Mouse (Mus musculus): ENCODE measurements around the gene Cryaa. TPM values are rescaled to one million over a fixed set of nuclear protein-coding genes. Genes with fewer than 3 reads are reported as not detected.

Cryaa gene
- polyA plus RNA-seq, 1 experiment from 2014 or later, result not detected

DNA sequence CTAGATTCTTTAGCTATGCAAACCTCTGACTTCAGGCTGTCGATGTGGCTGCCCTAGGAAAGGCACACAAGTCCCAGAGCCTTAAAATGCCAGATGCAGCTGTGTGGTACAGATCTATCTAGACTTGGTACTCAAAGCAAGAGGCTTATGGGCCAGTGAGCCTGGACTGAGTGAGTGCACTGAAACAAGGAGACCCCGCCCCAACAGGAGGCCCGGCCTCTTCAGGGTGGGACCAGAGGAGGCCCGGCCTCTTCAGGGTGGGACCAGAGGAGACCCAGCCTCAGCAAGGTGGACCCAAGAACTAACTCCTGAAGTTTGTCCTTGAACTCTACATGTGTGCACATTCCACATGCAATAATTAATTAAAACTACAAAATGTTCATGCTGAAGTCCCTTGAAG lies 34.7 kb upstream of the Cryaa start:
- H3K9me3 ChIP-seq, result no peaks in the 10 kb centered on the region
- H3K36me3 ChIP-seq (replicated peaks), result peaks cover 24% of the 10 kb centered on the region
- no peak overlapping the region for H3K4me3 ChIP-seq (replicated peaks)
- WGBS, result 70% methylated on average over 4 of the region's 4 CpGs
- peaks cover 8% of the 10 kb centered on the region; the same call in 1 of the 2 replicates for H3K4me1 ChIP-seq
- ATAC-seq (ENCODE audit: low FRiP score), result no peak
- H3K9ac ChIP-seq, result no peak overlapping the region
- H3K27ac ChIP-seq, result no peak overlapping the region
- peaks cover under 1% of the 10 kb centered on the region; the same call in 1 of the 2 replicates for H3K27me3 ChIP-seq
- no peak overlapping the region for H3K4me2 ChIP-seq

DNA sequence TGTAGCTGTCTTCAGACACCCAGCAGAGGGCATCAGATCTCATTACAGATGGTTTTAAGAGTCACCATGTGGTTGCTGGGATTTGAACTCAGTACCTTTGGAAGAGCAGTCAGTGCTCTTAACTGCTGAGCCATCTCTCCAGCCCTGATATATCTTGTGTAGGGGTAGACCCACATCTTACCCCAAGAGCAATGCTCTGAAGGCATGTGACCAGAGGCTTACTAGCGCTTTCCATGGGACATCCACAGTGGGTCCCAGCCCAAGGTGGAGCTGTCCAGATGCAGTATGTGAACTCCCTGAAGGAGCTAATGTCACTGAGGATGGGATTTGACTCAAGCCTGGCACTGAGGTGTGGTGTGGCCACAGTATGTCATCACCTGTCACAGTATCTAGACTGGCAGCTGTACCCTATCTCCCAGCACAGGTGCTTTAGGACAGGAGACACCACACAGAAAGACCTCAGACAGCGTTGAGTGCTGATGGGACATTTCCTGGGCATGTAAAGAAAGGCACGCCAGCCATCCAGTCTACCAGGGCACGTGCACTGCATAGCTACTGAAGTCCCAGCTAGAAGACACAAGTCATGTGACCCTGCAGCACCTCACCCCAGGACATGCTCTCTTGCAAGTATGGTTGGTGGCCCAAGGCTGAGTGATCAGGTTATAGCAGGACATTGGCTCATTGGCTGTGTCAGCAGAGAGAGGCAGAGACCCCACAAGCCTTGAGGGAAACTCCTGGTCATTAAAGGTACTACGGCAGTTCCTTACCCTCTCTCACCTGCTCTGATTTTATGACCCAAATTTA lies 31.2 kb upstream of the Cryaa start:
- peaks cover 59% of the 10 kb centered on the region for H3K36me3 ChIP-seq (replicated peaks)
- WGBS, result 93% methylated on average over 5 of the region's 5 CpGs

DNA sequence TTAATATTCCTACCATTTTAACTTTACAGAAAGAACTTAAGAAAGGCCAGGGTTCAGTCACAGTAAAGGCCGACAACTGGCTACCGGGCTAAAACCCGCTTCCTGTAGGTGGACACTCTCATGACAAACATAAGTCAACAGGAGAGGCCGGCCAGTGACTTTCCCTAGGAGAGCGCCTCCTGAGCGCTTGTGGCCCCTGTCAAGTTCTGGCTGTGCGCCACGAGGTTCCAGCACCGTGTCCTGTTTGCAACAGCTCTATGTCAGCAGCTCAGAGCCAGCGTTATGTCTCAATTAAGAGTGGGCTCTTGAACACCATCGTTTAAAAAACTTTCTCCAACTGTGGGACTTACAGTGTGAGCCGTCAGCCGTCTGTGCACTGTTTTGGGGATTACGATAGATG lies 25.5 kb upstream of the Cryaa start:
- no peak for ATAC-seq (ENCODE audit: low FRiP score)
- Histone ChIP-seq H3K27me3 (no peaks in the 10 kb centered on the region), H3K36me3 (replicated peaks) (peaks cover 85% of the 10 kb centered on the region), H3K9me3 (no peaks in the 10 kb centered on the region), H3K4me2 (no peak overlapping the region), H3K27ac (no peak overlapping the region), H3K4me3 (replicated peaks) (no peak overlapping the region), H3K4me1 (peaks cover 9% of the 10 kb centered on the region), H3K9ac (no peak overlapping the region)
- 93% methylated on average over 14 of the region's 14 CpGs for WGBS

More for the DNA sequence above, 31.2 kb upstream of the Cryaa start:
- no peak for ATAC-seq (ENCODE audit: low FRiP score)
- no peak overlapping the region for H3K4me2 ChIP-seq
- no peak overlapping the region for H3K9ac ChIP-seq
- H3K4me3 ChIP-seq (replicated peaks), result no peak overlapping the region
- no peak overlapping the region for H3K27ac ChIP-seq
- no peaks in the 10 kb centered on the region for H3K27me3 ChIP-seq
- no peaks in the 10 kb centered on the region for H3K4me1 ChIP-seq
- no peaks in the 10 kb centered on the region for H3K9me3 ChIP-seq

DNA sequence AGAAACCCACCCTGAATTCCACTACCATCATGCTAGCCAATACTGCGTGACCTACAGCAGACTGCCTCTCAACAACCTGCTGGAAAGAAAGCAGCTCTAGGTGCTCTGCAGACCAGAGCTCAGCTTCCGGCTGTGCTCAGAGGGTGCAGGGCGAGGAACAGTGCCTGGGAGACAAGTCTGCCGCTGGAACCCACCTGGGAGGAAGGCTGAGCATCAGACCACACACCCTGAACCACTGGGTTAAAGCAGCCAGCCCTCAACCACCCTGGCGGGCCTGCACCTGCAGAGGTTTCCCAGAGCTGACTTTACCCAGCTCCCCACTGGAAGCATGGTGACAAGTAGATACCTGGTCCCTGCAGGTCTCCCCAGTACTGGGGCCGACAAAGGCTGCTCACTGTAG lies 24.3 kb upstream of the Cryaa start:
- H3K27ac ChIP-seq, result no peak overlapping the region
- no peak overlapping the region for H3K4me2 ChIP-seq
- H3K4me3 ChIP-seq (replicated peaks), result no peak overlapping the region
- peaks cover 74% of the 10 kb centered on the region for H3K36me3 ChIP-seq (replicated peaks)
- no peak for ATAC-seq (ENCODE audit: low FRiP score)
- H3K9ac ChIP-seq, result no peak overlapping the region
- no peaks in the 10 kb centered on the region for H3K9me3 ChIP-seq
- H3K27me3 ChIP-seq, result no peaks in the 10 kb centered on the region
- peaks cover 17% of the 10 kb centered on the region for H3K4me1 ChIP-seq
- 91% methylated on average over 6 of the region's 6 CpGs for WGBS

DNA sequence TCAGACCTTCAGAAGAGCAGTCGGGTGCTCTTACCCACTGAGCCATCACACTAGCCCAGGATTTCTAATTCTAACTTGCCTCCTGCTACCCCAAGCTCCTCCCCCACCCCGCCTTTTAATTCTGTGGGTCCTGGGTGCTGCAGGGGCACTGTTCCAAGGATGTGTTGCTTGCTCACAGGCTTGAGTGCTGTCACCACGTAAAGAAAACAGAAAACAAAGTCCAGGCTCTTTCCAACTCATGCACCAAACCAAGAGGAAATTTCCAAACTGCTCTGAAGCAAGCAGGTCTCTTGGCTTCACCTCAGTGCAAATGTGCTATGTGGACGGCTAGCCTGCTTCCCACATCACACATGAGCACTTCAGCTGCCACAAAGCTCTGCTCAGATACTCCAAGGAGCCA lies 22.2 kb upstream of the Cryaa start:
- peaks cover 22% of the 10 kb centered on the region for H3K4me1 ChIP-seq
- H3K4me3 ChIP-seq (replicated peaks), result no peak overlapping the region
- no peak for ATAC-seq (ENCODE audit: low FRiP score)
- H3K9me3 ChIP-seq, result no peaks in the 10 kb centered on the region
- H3K4me2 ChIP-seq, result no peak overlapping the region
- no peaks in the 10 kb centered on the region for H3K27me3 ChIP-seq
- H3K27ac ChIP-seq, result no peak overlapping the region
- WGBS, result 84% methylated on average over 4 of the region's 4 CpGs
- no peak overlapping the region for H3K9ac ChIP-seq
- peaks cover 53% of the 10 kb centered on the region for H3K36me3 ChIP-seq (replicated peaks)

DNA sequence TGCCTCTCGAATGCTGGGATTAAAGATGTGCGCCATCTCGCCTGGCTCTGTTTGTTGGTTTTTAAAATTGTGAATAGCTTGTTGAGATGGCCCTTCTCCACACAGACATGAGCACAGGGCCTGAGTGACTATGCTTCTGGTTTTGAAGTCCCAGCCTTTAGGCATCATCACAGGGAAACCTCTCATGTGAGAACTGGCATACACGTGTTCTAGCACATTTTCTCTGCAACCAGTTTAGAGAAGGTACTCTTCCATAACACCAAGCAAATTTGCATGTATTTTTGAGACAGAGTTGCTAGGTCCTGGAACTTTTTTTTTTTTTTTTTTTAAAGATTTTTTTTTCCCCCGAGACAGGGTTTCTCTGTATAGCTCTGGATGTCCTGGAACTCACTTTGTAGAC lies 20.9 kb upstream of the Cryaa start:
- H3K36me3 ChIP-seq (replicated peaks), result peaks cover 40% of the 10 kb centered on the region
- peaks cover 22% of the 10 kb centered on the region for H3K4me1 ChIP-seq
- peak overlapping the region; percentile 79 for H3K4me2 ChIP-seq
- 90% methylated on average over 5 of the region's 5 CpGs for WGBS
- 0 out of 2 replicates have a peak overlapping the region, but pooled peaks have one; percentile 98 for H3K4me3 ChIP-seq (replicated peaks)
- peak overlapping the region; percentile 33; the same call in 1 of the 2 replicates for H3K9ac ChIP-seq
- H3K27ac ChIP-seq, result no peak overlapping the region
- H3K9me3 ChIP-seq, result no peaks in the 10 kb centered on the region
- H3K27me3 ChIP-seq, result no peaks in the 10 kb centered on the region
- no peak for ATAC-seq (ENCODE audit: low FRiP score)

DNA sequence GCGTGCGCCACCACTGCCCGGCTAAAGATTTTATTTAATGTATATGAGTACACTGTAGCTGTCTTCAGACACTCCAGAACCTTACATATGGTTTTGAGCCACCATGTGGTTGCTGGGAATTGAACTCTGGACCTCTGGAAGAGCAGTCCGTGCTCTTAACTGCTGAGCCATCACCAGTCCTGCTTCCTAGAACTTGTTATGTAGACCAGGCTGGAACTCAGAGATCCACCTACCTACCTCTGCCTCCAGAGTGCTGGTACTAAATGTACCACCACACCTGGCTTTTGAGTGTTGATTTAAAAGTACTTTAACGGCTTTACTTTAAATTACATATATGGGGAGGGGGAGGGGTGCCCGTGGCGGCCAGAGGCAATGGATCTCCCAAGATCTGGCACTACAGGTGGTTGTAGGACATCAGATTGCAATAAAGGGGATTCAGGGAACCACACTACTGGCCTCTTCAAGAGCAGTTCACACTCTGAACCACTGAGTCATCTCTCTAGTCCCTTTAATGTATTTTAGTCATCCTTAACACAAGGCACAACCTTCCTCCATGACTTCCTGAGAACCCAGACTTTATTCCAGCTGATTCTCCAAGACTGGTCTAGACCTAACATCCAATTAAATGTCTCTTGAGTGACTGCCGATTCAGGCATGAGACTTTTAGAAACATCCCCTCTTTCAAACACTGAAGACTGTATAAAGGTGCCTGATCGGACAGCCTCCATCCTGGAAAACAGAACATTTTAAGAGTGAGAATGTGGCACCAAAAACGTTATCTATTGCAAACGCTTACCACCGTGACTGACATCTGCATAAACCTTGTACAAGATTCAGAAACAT lies 20.2 kb upstream of the Cryaa start:
- Histone ChIP-seq H3K27ac (no peak overlapping the region), H3K36me3 (replicated peaks) (peaks cover 33% of the 10 kb centered on the region)
- 59% methylated on average over 12 of the region's 12 CpGs for WGBS

DNA sequence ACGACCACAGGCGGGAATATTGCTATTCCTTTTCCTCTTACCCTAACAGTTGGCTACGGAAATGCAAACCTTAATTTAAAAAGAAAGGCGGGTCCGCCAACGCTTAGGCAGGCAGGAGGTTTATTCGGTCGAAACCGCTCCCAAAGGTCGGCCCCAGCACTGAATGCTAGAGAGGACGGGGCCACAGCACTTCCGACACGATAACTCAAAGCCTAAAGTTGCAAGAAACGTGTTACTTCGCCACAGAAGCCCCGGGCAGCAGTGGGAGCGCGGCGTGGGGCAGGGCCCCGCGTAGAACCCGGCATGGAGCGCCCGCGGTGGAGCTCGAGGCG lies 19.5 kb upstream of the Cryaa start:
- ATAC-seq (ENCODE audit: low FRiP score), result no peak
- Histone ChIP-seq H3K27ac (peak overlapping the region; percentile 79), H3K9ac (peak overlapping the region; percentile 95), H3K36me3 (replicated peaks) (peaks cover 26% of the 10 kb centered on the region), H3K27me3 (no peaks in the 10 kb centered on the region), H3K4me3 (replicated peaks) (peak overlapping the region; percentile 98), H3K4me2 (peak overlapping the region; percentile 79), H3K9me3 (no peaks in the 10 kb centered on the region), H3K4me1 (peaks cover 22% of the 10 kb centered on the region)
- WGBS, result 0% methylated on average over 26 of the region's 27 CpGs

More for the DNA sequence above, 20.2 kb upstream of the Cryaa start:
- peak overlapping the region; percentile 95 for H3K9ac ChIP-seq
- no peaks in the 10 kb centered on the region for H3K27me3 ChIP-seq
- ATAC-seq (ENCODE audit: low FRiP score), result no peak
- peak overlapping the region; percentile 98 for H3K4me3 ChIP-seq (replicated peaks)
- H3K4me1 ChIP-seq, result peaks cover 22% of the 10 kb centered on the region
- H3K9me3 ChIP-seq, result no peaks in the 10 kb centered on the region
- H3K4me2 ChIP-seq, result peak overlapping the region; percentile 79

DNA sequence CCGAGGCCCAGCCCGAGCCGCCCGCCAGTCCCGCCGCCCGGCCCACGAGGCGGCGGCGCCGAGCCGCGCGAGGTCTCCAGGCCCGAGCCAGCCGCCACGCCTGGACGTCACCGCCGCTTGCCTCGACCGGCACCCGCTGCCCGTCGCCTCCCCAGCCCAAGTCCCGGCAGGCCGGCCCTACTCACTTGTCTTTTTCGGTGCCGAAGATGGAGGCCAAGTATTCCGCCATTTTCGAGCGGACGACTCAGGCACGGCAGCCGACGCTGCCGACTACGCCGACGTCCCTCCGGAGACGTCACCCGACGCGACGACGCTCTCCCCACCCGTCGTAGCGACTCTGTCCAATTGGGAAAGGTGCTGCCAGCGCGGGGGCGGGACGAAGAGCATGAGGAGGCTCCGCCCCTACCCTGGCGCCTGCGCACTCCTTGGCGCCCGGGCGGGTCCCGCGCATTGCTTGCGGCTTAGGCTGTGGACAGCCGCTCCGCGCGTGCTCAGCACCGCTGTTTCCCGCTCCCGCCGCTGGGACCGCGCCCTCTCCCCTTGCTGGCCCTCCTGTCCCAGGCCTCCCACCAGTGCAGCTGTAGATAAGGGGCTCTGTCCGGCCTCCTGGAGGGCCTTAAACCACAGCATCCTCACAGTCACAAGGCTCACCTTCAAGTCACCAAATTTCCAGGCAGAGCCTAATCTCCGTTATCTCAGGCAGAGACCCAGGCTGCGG lies 19.0 kb upstream of the Cryaa start, which contains the start of gene U2af1:
Gene U2af1 (minus strand): TSS at position 425 of the 718 bp plus-strand sequence.
- peak within 1 kb of the TSS; percentile 79 for H3K4me2 ChIP-seq
- peak within 1 kb of the TSS; percentile 98 for H3K4me3 ChIP-seq (replicated peaks)
- H3K27me3 ChIP-seq, result no peaks in the 10 kb centered on the region
- H3K9ac ChIP-seq, result peak within 1 kb of the TSS; percentile 95
- peaks cover 22% of the 10 kb centered on the region for H3K4me1 ChIP-seq
- ATAC-seq (ENCODE audit: low FRiP score), result peak; percentile 98
- H3K9me3 ChIP-seq, result no peaks in the 10 kb centered on the region
- H3K27ac ChIP-seq, result peak within 1 kb of the TSS; percentile 88
- WGBS, result under 1% methylated on average over 68 of the region's 77 CpGs
- peaks cover 21% of the 10 kb centered on the region for H3K36me3 ChIP-seq (replicated peaks)

DNA sequence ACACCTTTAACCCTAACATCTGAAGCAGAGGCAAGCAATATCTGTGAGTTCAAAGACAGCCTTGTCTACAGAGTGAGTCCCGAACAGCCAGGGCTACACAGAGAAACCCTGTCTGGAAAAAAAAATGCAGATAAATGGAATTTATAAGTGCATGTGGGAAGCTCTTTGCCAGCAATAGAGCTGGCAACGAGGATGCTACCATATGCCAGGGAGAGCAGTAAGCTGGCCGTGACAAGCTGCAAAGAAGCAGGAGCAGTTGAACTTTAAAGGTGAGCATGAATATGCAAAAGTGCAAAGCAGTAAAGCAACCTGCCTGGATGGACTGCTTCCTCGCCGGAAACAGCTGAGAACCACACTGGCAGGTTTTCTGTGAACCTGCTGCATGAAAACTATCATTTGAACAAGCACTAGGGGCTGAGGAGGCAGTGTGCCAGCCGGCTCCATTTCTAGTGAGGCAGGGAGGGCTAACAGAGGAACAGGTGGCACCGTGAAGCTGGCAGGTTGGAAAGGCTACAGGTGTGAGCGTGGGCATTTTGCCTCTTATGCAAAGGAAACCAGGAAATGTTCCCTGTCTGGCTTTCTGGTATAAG lies 16.9 kb upstream of the Cryaa start:
- H3K27me3 ChIP-seq, result no peaks in the 10 kb centered on the region
- no peak for ATAC-seq (ENCODE audit: low FRiP score)
- H3K4me2 ChIP-seq, result no peak overlapping the region
- 80% methylated on average over 8 of the region's 8 CpGs for WGBS
- H3K9ac ChIP-seq, result no peak overlapping the region
- no peak overlapping the region for H3K4me3 ChIP-seq (replicated peaks)
- H3K9me3 ChIP-seq, result no peaks in the 10 kb centered on the region
- no peak overlapping the region for H3K27ac ChIP-seq
- peaks cover 17% of the 10 kb centered on the region for H3K4me1 ChIP-seq
- H3K36me3 ChIP-seq (replicated peaks), result peaks cover 5% of the 10 kb centered on the region

DNA sequence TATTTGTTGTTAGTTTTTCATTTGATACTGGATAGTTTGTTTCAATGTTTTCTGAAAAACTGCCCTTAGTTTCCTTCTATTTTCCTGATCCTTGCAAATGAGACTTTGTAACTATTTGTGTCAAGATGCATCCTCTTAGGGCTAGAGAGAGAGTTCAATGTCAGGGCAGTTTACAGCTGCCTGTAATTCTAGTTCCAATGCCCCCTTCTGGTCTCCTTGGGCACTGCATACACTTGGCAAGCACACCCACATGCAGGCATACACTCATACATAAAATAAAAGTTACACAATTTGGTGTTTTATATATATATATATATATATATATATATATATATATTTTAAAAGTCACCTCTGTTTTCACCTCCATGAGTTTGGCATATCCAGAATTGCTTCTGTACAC lies 14.8 kb upstream of the Cryaa start:
- no peak overlapping the region for H3K4me2 ChIP-seq
- H3K27me3 ChIP-seq, result no peaks in the 10 kb centered on the region
- H3K4me3 ChIP-seq (replicated peaks), result no peak overlapping the region
- no peak overlapping the region for H3K27ac ChIP-seq
- H3K36me3 ChIP-seq (replicated peaks), result no peaks in the 10 kb centered on the region
- no peak for ATAC-seq (ENCODE audit: low FRiP score)
- peaks cover 6% of the 10 kb centered on the region for H3K4me1 ChIP-seq
- H3K9ac ChIP-seq, result no peak overlapping the region
- no peaks in the 10 kb centered on the region for H3K9me3 ChIP-seq

DNA sequence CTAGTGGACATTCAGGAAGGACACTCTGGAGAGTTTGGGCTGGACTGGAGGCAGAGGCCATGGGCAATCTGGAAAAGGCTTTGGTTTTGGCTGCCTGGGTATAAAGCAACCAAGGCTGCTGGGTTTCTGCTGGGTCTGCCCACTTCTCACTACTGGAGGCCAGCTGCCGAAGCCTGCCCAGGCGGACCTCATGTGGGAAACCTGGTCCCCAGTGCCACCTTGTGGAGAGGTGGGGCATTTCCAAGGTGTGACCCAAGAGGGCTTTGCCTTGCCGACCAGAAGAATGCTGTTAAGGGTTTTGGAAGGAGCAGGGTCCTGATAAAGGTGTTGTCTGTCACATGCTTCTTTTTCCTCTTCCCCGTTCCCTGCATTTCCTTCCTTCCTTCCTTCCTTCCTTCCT lies 12.8 kb upstream of the Cryaa start:
- WGBS, result 14% methylated on average over 4 of the region's 4 CpGs
- peak; percentile 39; the same call in 1 of the 2 replicates for ATAC-seq (ENCODE audit: low FRiP score)
- no peak overlapping the region for H3K9ac ChIP-seq
- no peak overlapping the region for H3K27ac ChIP-seq
- H3K4me1 ChIP-seq, result no peaks in the 10 kb centered on the region
- H3K4me2 ChIP-seq, result no peak overlapping the region
- no peaks in the 10 kb centered on the region for H3K9me3 ChIP-seq
- no peaks in the 10 kb centered on the region for H3K36me3 ChIP-seq (replicated peaks)
- H3K4me3 ChIP-seq (replicated peaks), result no peak overlapping the region
- no peaks in the 10 kb centered on the region for H3K27me3 ChIP-seq

Measured in forebrain, embryonic 12.5 days (tissue).